Mouse (Mus musculus) brain, embryonic 14.5 days (tissue): ENCODE measurements at regions not wholly inside any gene's neighbourhood (a gene's known extent, or its start where the extent isn't known, plus 50 kb on each side); places are given as distances from the start of the nearest gene placed in this dataset.

Experiments used
- DNase-seq: peaks from one replicate; pipeline ENCODE4 v3.0.0-alpha.2; 2011; ENCODE audit warnings: low read depth
- CTCF ChIP-seq: fragments of 200-500 bp; IDR thresholded peaks from 2 replicates; pipeline ENCODE4 v1.5.1; 2012; ENCODE audit warnings: inconsistent platforms, mild to moderate bottlenecking, moderate library complexity, borderline replicate concordance; ENCODE audit not compliant: insufficient read depth, insufficient read length; ENCODE audit errors: extremely low read depth
- POLR2A ChIP-seq: fragments of 200-500 bp; IDR thresholded peaks from 2 replicates; pipeline ENCODE4 v1.6.1; 2012; ENCODE audit warnings: mild to moderate bottlenecking, inconsistent platforms, borderline replicate concordance; ENCODE audit not compliant: poor library complexity, insufficient read depth, insufficient read length, severe bottlenecking; ENCODE audit errors: extremely low read depth

- DNase-seq: peak; percentile 68
- TF ChIP-seq CTCF: no peak
- TF ChIP-seq POLR2A: no peak
Observed at GRCm38 (mm10) chr6:140342881-140343280, 81.0 kb upstream of the Plekha5 start.

GRCm38 (mm10) chr6:140339731-140340130 lies 84.1 kb upstream of the Plekha5 start:
- DNase-seq: no peak
- TF ChIP-seq CTCF (no peak), POLR2A (no peak)

GRCm38 (mm10) chr6:140337897-140338749 lies 85.7 kb upstream of the Plekha5 start:
- TF ChIP-seq POLR2A (no peak), CTCF (no peak)
- peak; percentile 77 for DNase-seq

DNA sequence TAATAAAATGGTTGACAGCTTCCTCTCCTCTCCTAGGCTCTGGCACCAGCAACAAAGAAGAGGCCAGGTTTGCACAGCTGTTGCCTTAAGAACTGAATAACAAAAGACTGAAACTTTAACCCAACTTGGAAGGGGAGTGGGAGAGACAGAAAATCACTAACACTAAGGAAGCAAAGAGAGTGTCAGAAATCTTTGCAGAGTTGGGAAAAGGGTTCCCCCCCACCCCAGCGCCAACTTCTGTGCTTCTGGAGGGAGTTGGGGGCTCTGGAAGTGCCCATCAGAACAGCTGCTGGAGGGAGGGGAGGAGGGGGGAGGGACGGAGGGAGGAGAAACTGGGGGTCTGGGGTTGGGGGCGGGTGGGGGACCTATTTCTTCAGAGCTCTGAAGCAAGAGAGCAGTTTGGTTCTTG lies 86.8 kb upstream of the Plekha5 start:
- TF ChIP-seq POLR2A: no peak
- TF ChIP-seq CTCF: no peak

DNA sequence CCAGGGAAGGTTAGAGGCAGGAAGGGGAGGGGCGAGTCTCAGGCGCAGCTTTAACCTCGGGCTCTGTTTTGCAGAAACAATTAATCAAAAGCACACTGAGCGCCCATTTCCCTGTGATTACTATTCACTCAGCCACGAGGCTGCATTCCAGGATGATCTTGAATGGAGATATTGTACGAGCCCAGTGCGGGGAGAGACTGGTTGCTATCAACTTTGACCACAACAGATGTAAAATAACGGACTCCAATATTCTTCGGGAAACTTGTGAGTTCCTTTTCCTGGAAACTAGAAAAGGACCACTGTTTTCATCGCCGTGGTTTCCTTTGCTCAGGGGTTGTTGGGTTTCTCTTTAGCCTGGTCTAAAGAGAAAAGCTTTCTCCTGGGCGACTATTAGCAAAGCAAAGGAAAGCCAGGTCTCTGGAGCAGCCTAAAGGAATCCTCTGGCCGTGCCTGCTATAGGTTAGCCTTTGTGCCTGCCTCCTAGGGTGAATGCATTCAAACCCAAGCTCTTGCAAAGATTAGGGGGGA lies 87.4 kb upstream of the Plekha5 start:
- TF ChIP-seq POLR2A (no peak), CTCF (no peak)
- peak; percentile 66 for DNase-seq

More for the DNA sequence above, 86.8 kb upstream of the Plekha5 start:
- peak; percentile 62 for DNase-seq

- TF ChIP-seq POLR2A: no peak
- no peak for TF ChIP-seq CTCF
- DNase-seq: no peak
Observed at GRCm38 (mm10) chr6:140333397-140333796, 90.5 kb upstream of the Plekha5 start.

DNA sequence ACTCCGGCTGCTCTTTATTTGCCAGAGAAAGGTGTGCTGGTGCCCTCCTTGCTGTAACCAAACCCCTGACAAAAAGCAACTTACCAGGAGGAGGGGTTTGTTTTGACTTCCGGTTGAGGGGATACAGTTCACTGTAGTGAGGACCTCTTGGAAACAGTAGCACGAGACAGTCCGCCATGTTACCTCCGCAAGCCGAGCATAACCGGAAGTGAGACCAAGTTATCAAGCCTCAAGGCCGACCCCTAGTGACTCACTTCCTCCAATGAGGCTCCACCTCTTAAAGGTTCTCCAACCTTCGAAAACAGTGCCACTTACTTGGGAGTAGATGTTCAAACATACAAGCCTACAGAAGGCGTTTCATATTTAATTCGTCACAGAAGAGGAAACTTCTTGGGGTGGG lies 115.2 kb upstream of the Plekha5 start:
- TF ChIP-seq POLR2A: no peak
- no peak for TF ChIP-seq CTCF
- DNase-seq: no peak

- peak; percentile 6 for DNase-seq
- no peak for TF ChIP-seq CTCF
- TF ChIP-seq POLR2A: no peak
Observed at GRCm38 (mm10) chr6:140306811-140307558, 116.9 kb upstream of the Plekha5 start.

- TF ChIP-seq POLR2A: no peak
- no peak for TF ChIP-seq CTCF
Observed at GRCm38 (mm10) chr6:140304105-140304504, 119.7 kb upstream of the Plekha5 start.

GRCm38 (mm10) chr6:140300470-140301145 lies 123.2 kb upstream of the Plekha5 start:
- no peak for TF ChIP-seq CTCF
- TF ChIP-seq POLR2A: no peak
- DNase-seq: peak; percentile 71

More at GRCm38 (mm10) chr6:140304105-140304504, 119.7 kb upstream of the Plekha5 start:
- DNase-seq: no peak

DNA sequence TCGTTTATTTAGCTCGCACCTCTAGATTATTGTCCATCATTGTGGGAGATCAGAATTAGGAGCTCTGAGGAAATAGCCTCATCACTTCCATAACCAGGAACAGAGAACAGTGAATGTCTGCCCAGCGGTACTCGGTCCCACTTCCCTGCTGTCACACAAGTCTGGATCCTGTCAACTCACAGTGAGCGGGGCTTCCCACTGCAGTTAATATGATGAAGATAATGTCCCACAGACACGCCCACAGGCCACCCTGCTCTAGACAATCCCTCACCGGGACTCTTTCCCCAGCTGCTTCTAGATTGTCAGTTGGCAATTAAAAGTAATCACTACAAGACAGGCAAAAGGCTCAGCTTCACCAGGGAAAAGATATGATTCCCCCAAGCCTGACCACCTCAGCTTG lies 124.2 kb upstream of the Plekha5 start:
- DNase-seq: peak; percentile 26
- TF ChIP-seq CTCF (no peak), POLR2A (no peak)

GRCm38 (mm10) chr6:140297969-140298554 lies 125.8 kb upstream of the Plekha5 start:
- DNase-seq: peak; percentile 82
- TF ChIP-seq POLR2A (no peak), CTCF (no peak)
